Mouse (Mus musculus): ENCODE measurements around the gene B430305J03Rik. TPM values are rescaled to one million over a fixed set of nuclear protein-coding genes. Genes with fewer than 3 reads are reported as not detected.

The B430305J03Rik gene
- polyA plus RNA-seq, 1 experiment from 2014 or later, result not detected

- no peaks in the 10 kb centered on the region for H3K36me3 ChIP-seq (ENCODE audit: insufficient read depth, low read length)
- no peak overlapping the region for H3K27ac ChIP-seq
- H3K27me3 ChIP-seq (ENCODE audit: insufficient read depth, low read length), result no peaks in the 10 kb centered on the region
- no peak overlapping the region for H3K4me3 ChIP-seq (replicated peaks; ENCODE audit: low read depth, low read length)
- no peaks in the 10 kb centered on the region for H3K4me1 ChIP-seq (replicated peaks; ENCODE audit: insufficient read depth, low read length)
- ATAC-seq (replicated peaks; ENCODE audit: low FRiP score, low read depth) (no peak), DNase-seq (ENCODE audit: low spot score) (peak; percentile 54)
- no peaks in the 10 kb centered on the region for H3K9me3 ChIP-seq (replicated peaks; ENCODE audit: low read length)
- H3K9ac ChIP-seq (ENCODE audit: low read depth, low read length), result no peak overlapping the region
- WGBS, result 31% methylated on average over 7 of the region's 7 CpGs
- TF ChIP-seq CTCF (IDR thresholded peaks at IDR 0.05; ENCODE audit: low read depth), result no peak
- no peak overlapping the region for H3K4me2 ChIP-seq (ENCODE audit: low read length)
Observed at GRCm38 (mm10) chr3:61358756-61359293, 6.9 kb downstream of the B430305J03Rik start.

DNA sequence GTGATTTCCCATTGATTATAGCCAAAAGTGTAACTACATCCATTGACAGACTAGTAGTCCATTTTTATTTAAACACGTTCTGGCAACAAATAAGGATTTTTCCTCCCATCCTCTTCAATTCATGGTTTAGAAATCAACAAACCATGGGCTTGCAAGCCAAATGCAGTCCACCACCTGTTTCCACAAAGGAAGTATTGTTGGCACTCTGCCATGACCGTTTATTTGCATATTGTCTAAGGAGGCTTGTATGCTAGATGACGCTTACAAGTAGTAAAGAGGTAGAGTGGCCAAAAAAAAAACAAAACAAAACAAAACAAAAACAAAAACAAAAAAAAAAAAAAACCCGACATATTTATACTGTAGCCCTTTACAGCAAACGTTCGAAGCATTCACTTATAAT, 7.6 kb downstream of the B430305J03Rik start:
- no peaks in the 10 kb centered on the region for H3K4me1 ChIP-seq (replicated peaks; ENCODE audit: insufficient read depth, low read length)
- no peak for TF ChIP-seq CTCF (IDR thresholded peaks at IDR 0.05; ENCODE audit: low read depth)
- no peaks in the 10 kb centered on the region for H3K9me3 ChIP-seq (replicated peaks; ENCODE audit: low read length)
- H3K27ac ChIP-seq, result no peak overlapping the region
- no peak overlapping the region for H3K4me3 ChIP-seq (replicated peaks; ENCODE audit: low read depth, low read length)
- H3K36me3 ChIP-seq (ENCODE audit: insufficient read depth, low read length), result no peaks in the 10 kb centered on the region
- no peak overlapping the region for H3K4me2 ChIP-seq (ENCODE audit: low read length)
- WGBS, result 53% methylated on average over 6 of the region's 6 CpGs
- ATAC-seq (replicated peaks; ENCODE audit: low FRiP score, low read depth), result no peak
- H3K27me3 ChIP-seq (ENCODE audit: insufficient read depth, low read length), result no peaks in the 10 kb centered on the region
- peak; percentile 36 for DNase-seq (ENCODE audit: low spot score)
- H3K9ac ChIP-seq (ENCODE audit: low read depth, low read length), result no peak overlapping the region

DNA sequence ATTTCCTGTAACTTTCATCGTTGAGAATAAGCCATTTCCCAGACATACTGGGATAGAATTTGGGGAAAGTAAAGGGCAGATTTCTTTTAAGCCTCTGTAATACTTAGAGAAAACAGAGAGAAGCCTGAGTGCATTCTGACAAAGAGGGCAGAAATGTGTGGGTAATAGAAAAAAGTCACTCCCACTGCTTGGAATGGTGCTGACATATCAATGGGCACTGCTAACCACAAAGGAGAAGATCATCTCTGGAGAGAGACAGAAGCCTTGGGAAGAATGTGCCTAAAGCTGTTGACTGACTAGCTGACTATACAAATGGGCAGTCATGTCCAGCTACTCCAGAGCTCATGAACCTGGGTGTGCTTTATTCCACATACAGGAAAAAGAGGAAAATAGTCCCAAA, 10.3 kb downstream of the B430305J03Rik start:
- DNase-seq (ENCODE audit: low spot score), result no peak
- WGBS, result 68% methylated on average over 1 of the region's 1 CpGs
- Histone ChIP-seq H3K9me3 (replicated peaks; ENCODE audit: low read length) (no peaks in the 10 kb centered on the region), H3K36me3 (ENCODE audit: insufficient read depth, low read length) (no peaks in the 10 kb centered on the region), H3K9ac (ENCODE audit: low read depth, low read length) (no peak overlapping the region), H3K27me3 (ENCODE audit: insufficient read depth, low read length) (no peaks in the 10 kb centered on the region), H3K4me3 (replicated peaks; ENCODE audit: low read depth, low read length) (no peak overlapping the region), H3K4me1 (replicated peaks; ENCODE audit: insufficient read depth, low read length) (no peaks in the 10 kb centered on the region), H3K4me2 (ENCODE audit: low read length) (no peak overlapping the region), H3K27ac (no peak overlapping the region)
- no peak for ATAC-seq (replicated peaks; ENCODE audit: low FRiP score, low read depth)
- TF ChIP-seq CTCF (IDR thresholded peaks at IDR 0.05; ENCODE audit: low read depth), result no peak

GRCm38 (mm10) chr3:61349433-61349832, 16.3 kb downstream of the B430305J03Rik start:
- ATAC-seq (replicated peaks; ENCODE audit: low FRiP score, low read depth) (no peak), DNase-seq (ENCODE audit: low spot score) (no peak)
- H3K9ac ChIP-seq (ENCODE audit: low read depth, low read length), result no peak overlapping the region
- no peaks in the 10 kb centered on the region for H3K4me1 ChIP-seq (replicated peaks; ENCODE audit: insufficient read depth, low read length)
- H3K9me3 ChIP-seq (replicated peaks; ENCODE audit: low read length), result no peaks in the 10 kb centered on the region
- no peak overlapping the region for H3K4me3 ChIP-seq (replicated peaks; ENCODE audit: low read depth, low read length)
- no peak for TF ChIP-seq CTCF (IDR thresholded peaks at IDR 0.05; ENCODE audit: low read depth)
- no peak overlapping the region for H3K27ac ChIP-seq
- no peaks in the 10 kb centered on the region for H3K36me3 ChIP-seq (ENCODE audit: insufficient read depth, low read length)
- no peaks in the 10 kb centered on the region for H3K27me3 ChIP-seq (ENCODE audit: insufficient read depth, low read length)
- no peak overlapping the region for H3K4me2 ChIP-seq (ENCODE audit: low read length)
- WGBS, result 52% methylated on average over 1 of the region's 1 CpGs

- ATAC-seq (replicated peaks; ENCODE audit: low FRiP score, low read depth) (no peak), DNase-seq (ENCODE audit: low spot score) (no peak)
- Histone ChIP-seq H3K9ac (ENCODE audit: low read depth, low read length) (no peak overlapping the region), H3K27me3 (ENCODE audit: insufficient read depth, low read length) (no peaks in the 10 kb centered on the region), H3K4me2 (ENCODE audit: low read length) (no peak overlapping the region), H3K4me1 (replicated peaks; ENCODE audit: insufficient read depth, low read length) (no peaks in the 10 kb centered on the region), H3K36me3 (ENCODE audit: insufficient read depth, low read length) (no peaks in the 10 kb centered on the region), H3K4me3 (replicated peaks; ENCODE audit: low read depth, low read length) (no peak overlapping the region), H3K9me3 (replicated peaks; ENCODE audit: low read length) (no peaks in the 10 kb centered on the region), H3K27ac (no peak overlapping the region)
- WGBS, result 73% methylated on average over 4 of the region's 4 CpGs
- TF ChIP-seq CTCF (IDR thresholded peaks at IDR 0.05; ENCODE audit: low read depth), result no peak
Observed at GRCm38 (mm10) chr3:61348036-61348614, 17.6 kb downstream of the B430305J03Rik start.

- DNase-seq (ENCODE audit: low spot score), result no peak
- H3K36me3 ChIP-seq (ENCODE audit: insufficient read depth, low read length), result no peaks in the 10 kb centered on the region
- WGBS, result 14% methylated on average over 1 of the region's 1 CpGs
- no peaks in the 10 kb centered on the region for H3K27me3 ChIP-seq (ENCODE audit: insufficient read depth, low read length)
- no peak overlapping the region for H3K4me3 ChIP-seq (replicated peaks; ENCODE audit: low read depth, low read length)
- no peak for TF ChIP-seq CTCF (IDR thresholded peaks at IDR 0.05; ENCODE audit: low read depth)
- ATAC-seq (replicated peaks; ENCODE audit: low FRiP score, low read depth), result no peak
- H3K4me2 ChIP-seq (ENCODE audit: low read length), result no peak overlapping the region
- H3K4me1 ChIP-seq (replicated peaks; ENCODE audit: insufficient read depth, low read length), result no peaks in the 10 kb centered on the region
- H3K9ac ChIP-seq (ENCODE audit: low read depth, low read length), result no peak overlapping the region
- no peak overlapping the region for H3K27ac ChIP-seq
- H3K9me3 ChIP-seq (replicated peaks; ENCODE audit: low read length), result no peaks in the 10 kb centered on the region
Observed at GRCm38 (mm10) chr3:61345636-61346035, 20.1 kb downstream of the B430305J03Rik start.

- 74% methylated on average over 7 of the region's 7 CpGs for WGBS
- Histone ChIP-seq H3K4me1 (replicated peaks; ENCODE audit: insufficient read depth, low read length) (no peaks in the 10 kb centered on the region), H3K27ac (no peak overlapping the region), H3K9ac (ENCODE audit: low read depth, low read length) (no peak overlapping the region), H3K27me3 (ENCODE audit: insufficient read depth, low read length) (no peaks in the 10 kb centered on the region), H3K36me3 (ENCODE audit: insufficient read depth, low read length) (no peaks in the 10 kb centered on the region), H3K4me2 (ENCODE audit: low read length) (no peak overlapping the region), H3K9me3 (replicated peaks; ENCODE audit: low read length) (no peaks in the 10 kb centered on the region), H3K4me3 (replicated peaks; ENCODE audit: low read depth, low read length) (no peak overlapping the region)
- no peak for TF ChIP-seq CTCF (IDR thresholded peaks at IDR 0.05; ENCODE audit: low read depth)
- DNase-seq (ENCODE audit: low spot score) (no peak), ATAC-seq (replicated peaks; ENCODE audit: low FRiP score, low read depth) (no peak)
Observed at GRCm38 (mm10) chr3:61344031-61344430, 21.7 kb downstream of the B430305J03Rik start.

All from kidney, postnatal 0 days (tissue).